Mouse (Mus musculus) CD4-positive, CD25-positive, alpha-beta regulatory T cell, adult 2 months (primary cell): ENCODE measurements around the gene Ttc27.
A peak's percentile ranks its signal among the peaks of the same experiment; 100 is the strongest.
"Not testable (repeated sequence)": the region's sequence is repeated elsewhere in the genome, so short reads cannot be mapped to it uniquely, and the experiment has no call there.

Source experiments
- DNase-seq: peaks from one replicate; pipeline ENCODE4 v3.0.0-alpha.2; 2012; ENCODE audit warnings: low read depth, low spot score

Gene Ttc27

GRCm38 (mm10) chr17:74717618-74718151 lies at the start of gene Ttc27:
Ttc27 (plus strand) TSS chr17:74717732.
- peak; percentile 99 for DNase-seq

GRCm38 (mm10) chr17:74668010-74668409 lies 49.5 kb upstream of the Ttc27 start:
- DNase-seq = no peak

- DNase-seq = no peak
Measured at GRCm38 (mm10) chr17:74670031-74670430, 47.5 kb upstream of the Ttc27 start.

DNA sequence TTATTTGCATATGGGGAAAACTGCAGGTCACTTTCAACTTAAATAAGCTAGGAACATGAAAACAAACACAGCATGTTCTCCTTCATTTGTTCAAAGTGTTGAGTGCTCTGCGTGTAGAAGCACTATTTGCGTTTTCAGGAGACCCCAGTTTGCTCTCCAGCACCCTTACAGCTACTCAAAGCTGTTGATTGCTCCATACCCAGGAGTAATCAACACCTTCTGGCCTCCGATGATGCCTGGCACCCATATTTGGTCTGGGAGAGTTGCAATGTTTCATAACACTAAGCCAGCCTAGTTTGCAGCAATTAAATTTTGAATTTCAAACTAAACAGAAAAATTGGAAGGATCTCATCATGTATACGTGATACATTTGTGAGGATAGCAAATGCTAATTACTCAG lies 45.1 kb upstream of the Ttc27 start:
- no peak for DNase-seq

DNA sequence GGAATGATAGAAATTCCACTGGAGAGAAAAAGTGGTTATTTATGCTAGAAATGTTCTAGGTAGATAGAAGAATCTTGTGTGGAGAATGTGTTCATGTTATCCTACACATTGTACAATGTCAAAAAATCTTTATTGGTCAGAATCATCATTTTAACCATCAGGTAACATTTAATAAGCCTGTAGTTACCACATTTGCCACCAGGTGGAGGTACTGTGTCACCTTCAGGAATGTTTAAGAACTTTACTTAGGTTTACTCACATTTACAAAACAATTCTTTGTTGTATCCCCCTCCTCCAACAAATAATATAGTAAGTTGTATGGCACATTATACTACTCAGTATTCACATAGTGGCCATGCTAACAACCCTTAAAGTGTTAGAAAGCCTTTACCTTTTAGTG lies 44.3 kb upstream of the Ttc27 start:
- peak; percentile 75 for DNase-seq

DNA sequence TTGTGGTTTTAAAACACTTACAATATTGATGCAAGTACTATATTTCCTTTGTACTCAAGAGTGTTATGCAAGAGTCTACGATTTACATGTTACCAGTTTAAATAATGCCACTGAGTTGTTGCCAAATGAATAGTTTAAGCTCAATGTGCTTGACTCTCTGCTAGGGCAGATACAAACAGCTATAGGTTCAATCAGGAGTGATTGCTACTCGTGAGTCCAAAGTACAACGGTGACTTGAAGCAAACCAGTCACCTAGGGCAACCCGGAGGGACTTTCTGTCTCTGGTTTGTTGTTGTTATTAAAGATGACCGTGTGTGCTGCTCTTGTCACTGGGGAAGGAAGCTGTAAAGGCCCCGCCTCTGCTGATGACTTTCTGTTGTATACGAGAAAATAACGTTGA lies 39.5 kb upstream of the Ttc27 start:
- DNase-seq = no peak

- no peak for DNase-seq
Measured at GRCm38 (mm10) chr17:74684927-74685326, 32.6 kb upstream of the Ttc27 start.

- DNase-seq = no peak
Measured at GRCm38 (mm10) chr17:74688555-74688954, 29.0 kb upstream of the Ttc27 start.

DNA sequence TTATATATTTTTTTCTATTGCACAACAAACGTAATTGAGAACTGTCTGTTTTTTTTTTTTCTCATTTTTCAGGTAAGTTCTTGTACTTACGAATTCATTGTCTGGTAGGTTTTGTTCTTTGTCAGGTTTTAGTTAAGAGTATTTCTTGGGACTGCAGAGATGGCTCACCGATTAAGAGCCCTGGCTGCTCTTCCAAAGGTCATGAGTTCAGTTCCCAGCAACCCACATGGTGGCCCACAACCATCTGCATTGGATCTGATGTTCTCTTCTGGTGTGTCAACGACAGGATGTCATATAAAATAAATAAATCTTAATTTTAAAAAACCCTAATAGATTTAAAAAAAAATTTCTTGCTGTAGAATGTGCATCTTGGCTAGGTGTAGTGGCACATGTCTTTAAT lies 28.1 kb upstream of the Ttc27 start:
- DNase-seq = no peak

- DNase-seq = not testable (repeated sequence)
Measured at GRCm38 (mm10) chr17:74701661-74702060, 15.9 kb upstream of the Ttc27 start.

DNA sequence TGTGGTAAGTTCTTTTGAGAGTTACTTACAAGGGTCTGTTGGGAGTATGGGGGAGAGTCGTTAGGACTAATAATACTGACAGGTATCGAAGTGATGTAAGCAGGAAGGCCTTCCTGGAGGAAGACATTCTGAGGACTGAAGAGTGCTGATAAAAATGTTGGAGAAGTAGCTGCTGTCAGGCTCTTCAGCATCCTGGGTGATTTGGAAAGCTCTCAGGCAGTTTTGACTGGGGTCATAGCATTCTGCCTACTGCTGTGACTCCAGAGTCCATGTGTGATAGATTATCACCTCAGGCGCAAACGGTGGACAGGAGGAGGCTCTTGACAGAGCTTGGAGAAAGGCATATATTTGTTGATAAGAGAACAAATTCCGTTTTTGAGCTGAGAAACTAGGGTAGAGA lies 12.1 kb upstream of the Ttc27 start:
- DNase-seq = no peak

GRCm38 (mm10) chr17:74706593-74706992 lies 10.9 kb upstream of the Ttc27 start:
- no peak for DNase-seq

DNA sequence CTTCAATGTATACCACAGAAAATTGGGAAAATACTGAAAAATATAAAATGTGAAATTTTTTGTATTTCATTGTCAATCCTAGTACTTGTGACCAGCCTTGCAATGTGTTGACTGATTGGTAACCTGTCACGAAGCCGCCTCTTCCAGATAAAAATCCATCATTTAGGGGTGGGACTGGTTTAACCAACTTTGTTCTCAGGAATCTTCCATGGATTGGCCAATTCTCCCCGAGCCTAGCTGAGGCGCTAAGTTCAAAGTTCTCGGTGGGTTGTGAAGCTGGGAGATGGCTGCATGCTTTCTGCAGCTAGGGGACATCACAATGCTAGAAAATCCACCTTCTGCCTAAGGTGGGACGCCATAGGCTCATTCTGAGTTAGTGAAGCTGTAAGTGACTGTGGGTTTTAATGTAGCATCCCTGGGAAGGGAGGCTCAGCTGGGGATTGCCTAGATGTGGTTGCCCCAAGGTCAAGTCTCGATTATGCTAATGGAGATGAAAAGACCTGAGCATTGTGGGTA lies 9.8 kb upstream of the Ttc27 start:
- DNase-seq = no peak

- DNase-seq = no peak
Measured at GRCm38 (mm10) chr17:74710731-74711130, 6.8 kb upstream of the Ttc27 start.

- no peak for DNase-seq
Measured at GRCm38 (mm10) chr17:74711627-74712026, 5.9 kb upstream of the Ttc27 start.

DNA sequence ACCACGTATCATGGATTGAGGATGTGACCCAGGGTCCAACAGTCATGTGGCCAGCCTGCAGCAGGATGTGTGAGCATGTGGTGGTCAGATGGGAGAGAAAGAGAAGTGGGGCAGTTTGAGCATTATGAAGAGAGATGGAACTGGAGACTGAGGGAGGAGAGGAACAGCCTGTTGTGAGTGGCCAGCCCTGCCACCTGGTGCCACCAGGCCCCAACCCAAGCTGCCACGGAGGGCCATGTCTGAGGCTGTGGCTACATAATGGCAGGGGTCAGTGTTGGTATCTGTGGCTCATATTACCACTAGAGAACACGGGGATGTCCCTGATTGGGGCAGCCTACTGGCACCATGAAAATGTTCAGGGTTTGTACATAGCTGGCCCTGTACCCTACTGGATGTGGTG lies 2.4 kb upstream of the Ttc27 start:
- DNase-seq = no peak

GRCm38 (mm10) chr17:74715724-74716123 lies 1.8 kb upstream of the Ttc27 start:
- no peak for DNase-seq

DNA sequence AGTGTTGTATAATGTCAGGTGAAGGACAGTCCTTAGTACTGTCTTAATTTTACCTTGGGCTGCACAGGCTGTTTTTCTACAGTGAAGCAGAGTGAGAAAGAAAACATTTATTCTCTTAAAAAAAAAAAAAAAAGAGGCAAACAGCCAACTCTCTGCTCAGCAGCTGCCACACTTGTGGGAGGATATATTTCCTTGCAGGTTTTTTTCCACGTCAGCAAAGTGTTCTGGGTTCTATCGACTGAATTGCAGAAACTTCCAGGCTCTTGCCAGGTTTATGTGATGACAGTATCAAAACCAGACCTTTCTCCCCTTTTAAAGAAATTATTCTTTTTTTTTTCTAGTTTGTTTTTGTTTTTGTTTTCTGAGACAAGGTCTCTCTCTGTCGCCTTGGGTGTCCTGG lies 889 bp upstream of the Ttc27 start:
- DNase-seq = no peak

DNA sequence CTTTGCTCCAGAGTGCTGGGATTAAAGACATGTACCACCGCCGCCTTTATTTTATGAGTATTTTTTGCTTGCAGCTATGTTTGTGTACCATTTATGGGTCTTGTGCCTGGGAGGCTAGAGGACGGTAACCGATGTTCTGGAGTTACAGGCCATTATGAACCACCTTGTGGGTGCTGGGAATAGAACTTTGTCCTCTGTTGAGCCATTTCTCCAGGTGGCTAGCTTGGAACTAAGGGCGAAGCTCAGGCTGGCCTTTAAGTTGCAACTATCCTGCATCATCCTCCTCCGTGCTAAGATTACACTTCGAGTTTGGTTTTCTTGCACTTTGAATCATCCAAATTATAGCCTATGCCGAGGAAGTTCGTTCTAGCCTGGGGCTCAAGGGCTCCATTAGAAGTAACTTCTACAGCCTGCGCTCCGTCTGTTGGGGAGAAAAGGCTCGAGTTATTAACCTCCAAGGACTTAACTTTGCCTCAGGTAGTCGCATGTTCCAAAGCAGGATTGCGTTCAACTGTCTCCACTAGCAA lies 378 bp upstream of the Ttc27 start:
- no peak for DNase-seq

- DNase-seq = peak; percentile 44
Measured at GRCm38 (mm10) chr17:74732872-74733271, 15.3 kb downstream of the Ttc27 start.

GRCm38 (mm10) chr17:74735392-74735791 lies 17.9 kb downstream of the Ttc27 start:
- DNase-seq = no peak

DNA sequence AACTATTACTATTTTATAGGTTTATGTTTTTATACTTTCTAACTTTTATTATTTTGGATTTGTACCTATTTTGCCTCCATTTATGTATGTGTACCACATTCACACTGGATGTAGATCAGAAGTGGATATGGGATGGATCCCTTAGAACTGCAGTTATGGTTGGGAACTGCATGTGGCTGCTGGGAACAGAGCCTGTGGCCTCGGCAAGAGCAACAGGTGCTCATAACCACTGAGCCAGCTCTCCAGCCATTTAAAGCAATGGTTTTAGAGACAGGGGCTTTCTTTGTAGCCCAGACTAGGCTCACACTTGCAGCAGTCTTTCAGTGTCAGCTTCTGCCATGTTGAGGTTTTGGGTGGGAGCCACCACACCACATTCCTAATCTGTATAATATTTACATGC lies 32.1 kb downstream of the Ttc27 start:
- no peak for DNase-seq

DNA sequence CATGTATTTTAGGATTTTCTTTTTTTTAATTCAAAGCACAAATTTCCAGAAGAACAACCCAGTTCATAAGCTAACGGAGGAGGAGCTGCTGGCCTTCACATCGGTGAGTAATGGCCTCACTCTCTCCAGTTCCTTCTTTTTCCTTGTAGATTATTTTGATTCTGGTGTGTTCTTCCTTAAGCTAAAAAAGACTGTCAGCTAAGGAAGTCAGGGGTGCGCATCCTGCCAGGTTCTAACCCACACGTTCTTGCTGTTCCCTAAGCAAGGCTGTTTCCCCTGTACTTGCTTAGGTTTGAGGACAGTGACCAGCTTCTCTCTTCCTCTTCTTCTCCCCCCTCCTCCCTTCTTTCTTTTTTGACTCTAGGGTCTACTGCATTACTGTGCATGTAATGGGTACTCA lies 33.5 kb downstream of the Ttc27 start:
- DNase-seq = no peak
